Mouse (Mus musculus) forebrain, embryonic 12.5 days (tissue): ENCODE results near the gene H2al1k. TPM values are rescaled to one million over a fixed set of nuclear protein-coding genes. Genes with fewer than 3 reads are reported as not detected.
"Not testable (repeated sequence)": the region's sequence is repeated elsewhere in the genome, so short reads cannot be mapped to it uniquely, and the experiment has no call there.

ENCODE experiments used
- ATAC-seq: fragments of 200-750 bp; cut with Nextera tagmentation; 2 replicates; pipeline ENCODE4 v1.8.0; 2017; ENCODE audit warnings: moderate TSS enrichment; ENCODE audit not compliant: low FRiP score
- H3K27ac ChIP-seq: fragments of 300-500 bp; sonication (generic); 2 replicates; pipeline ENCODE4 v1.5.1; 2016; ENCODE audit warnings: mild to moderate bottlenecking
- H3K27me3 ChIP-seq: fragments of 300-500 bp; sonication (generic); 2 replicates; pipeline ENCODE4 v1.6.1; 2016; ENCODE audit warnings: mild to moderate bottlenecking
- H3K36me3 ChIP-seq: fragments of 300-500 bp; sonication (generic); replicated peaks from 2 replicates; pipeline ENCODE4 v1.6.1; 2016; ENCODE audit warnings: mild to moderate bottlenecking
- H3K4me1 ChIP-seq: fragments of 300-500 bp; sonication (generic); 2 replicates; pipeline ENCODE4 v1.6.1; 2016
- H3K4me2 ChIP-seq: fragments of 300-500 bp; sonication (generic); 2 replicates; pipeline ENCODE4 v1.6.1; 2016; ENCODE audit warnings: mild to moderate bottlenecking, moderate library complexity
- H3K4me3 ChIP-seq: fragments of 300-500 bp; sonication (generic); replicated peaks from 2 replicates; pipeline ENCODE4 v1.5.1; 2016; ENCODE audit warnings: mild to moderate bottlenecking
- H3K9ac ChIP-seq: fragments of 300-500 bp; sonication (generic); 2 replicates; pipeline ENCODE4 v1.6.1; 2016; ENCODE audit warnings: mild to moderate bottlenecking
- H3K9me3 ChIP-seq: fragments of 300-500 bp; sonication (generic); 2 replicates; pipeline ENCODE4 v1.6.1; 2016
- WGBS: fragments of 180-500 bp; shearing (Covaris S2); methylation state at CpG from one replicate; pipeline ENCODE4 v1.1.7; 2016; 5-methylcytosine and 5-hydroxymethylcytosine counted together
- polyA plus RNA-seq: library from polyadenylated mRNA; unstranded; fragments of >200 nt; fragmentation: Nextera tagmentation; extraction: Ambion mirVana; gene quantifications from 2 replicates; pipeline ENCODE4 v1.2.1, GENCODE M21; 2016

Gene H2al1k
- polyA plus RNA-seq: 0.42 TPM in 1 of 2 replicates, not detected in the other

DNA sequence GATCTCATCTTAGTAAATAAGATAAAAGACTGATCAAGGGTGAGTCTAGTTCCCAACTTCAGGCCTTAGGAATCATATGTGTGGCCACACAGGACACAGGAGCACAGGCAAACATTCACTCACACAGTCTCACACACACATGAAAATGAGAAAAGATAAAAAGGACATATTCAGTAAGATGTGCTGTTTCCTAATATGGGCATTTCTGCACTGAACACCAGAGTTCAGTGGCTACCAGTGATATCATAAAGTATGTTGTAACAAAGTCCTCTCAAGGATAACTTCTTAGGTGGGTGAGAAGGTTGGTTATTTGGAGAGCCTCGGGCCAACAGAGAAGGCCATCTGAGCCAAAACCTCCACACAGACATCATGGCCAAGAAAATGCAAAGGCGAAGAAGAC is at the start of gene H2al1k:
H2al1k (plus strand) TSS at position 301 of the 400 bp plus-strand sequence.
- not testable (repeated sequence) for H3K4me3 ChIP-seq, ATAC-seq, H3K9ac ChIP-seq, H3K4me1 ChIP-seq, H3K36me3 ChIP-seq, H3K27me3 ChIP-seq, H3K27ac ChIP-seq, H3K4me2 ChIP-seq, H3K9me3 ChIP-seq
- WGBS: no CpG with 5 or more reads among the region's 2 CpGs

DNA sequence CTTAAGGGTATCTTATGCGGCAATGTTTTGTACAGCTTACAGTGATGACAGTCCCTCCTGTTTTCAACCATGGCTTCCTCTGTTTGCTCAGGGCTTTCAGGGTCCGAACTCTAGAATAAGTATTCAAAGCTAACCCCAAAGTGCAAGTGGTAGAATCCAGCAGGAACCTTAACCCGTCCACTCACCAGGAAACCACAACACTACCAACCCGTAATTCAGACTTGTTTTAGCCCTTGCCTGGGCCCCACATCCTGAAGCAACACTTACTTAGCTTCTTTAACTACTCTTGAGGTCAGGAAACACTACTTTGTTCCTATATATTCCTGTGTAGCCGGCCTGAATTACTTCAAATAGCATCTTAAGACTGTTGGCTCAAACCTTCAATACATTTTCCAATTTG is 47.6 kb upstream of the H2al1k start:
- WGBS: 86% methylated on average over 5 of the region's 5 CpGs
- no peaks in the 10 kb centered on the region for H3K36me3 ChIP-seq
- no peak overlapping the region for H3K9ac ChIP-seq
- H3K9me3 ChIP-seq: no peaks in the 10 kb centered on the region
- no peak overlapping the region for H3K4me3 ChIP-seq
- ATAC-seq: no peak
- H3K4me1 ChIP-seq: no peaks in the 10 kb centered on the region
- H3K27ac ChIP-seq: no peak overlapping the region
- no peaks in the 10 kb centered on the region for H3K27me3 ChIP-seq
- H3K4me2 ChIP-seq: no peak overlapping the region

DNA sequence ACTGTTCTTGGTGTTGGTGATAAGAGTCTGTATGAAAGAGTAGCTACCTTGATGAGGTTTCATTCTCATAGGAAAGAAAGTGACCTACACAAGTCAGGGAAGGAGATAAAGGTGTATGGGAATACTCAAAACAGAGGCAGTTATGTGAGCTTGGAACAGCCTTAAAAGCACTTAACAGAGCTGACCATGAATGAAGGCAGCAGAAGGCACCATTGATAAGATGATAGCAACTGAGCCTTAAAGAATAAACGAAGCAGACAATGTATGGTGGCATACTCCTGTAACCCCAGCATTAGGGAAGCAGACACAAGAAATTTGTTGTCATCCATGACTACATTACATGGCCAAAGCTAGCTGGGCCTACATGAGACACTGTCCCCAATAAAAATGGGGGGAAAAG is 47.0 kb upstream of the H2al1k start:
- no peaks in the 10 kb centered on the region for H3K9me3 ChIP-seq
- ATAC-seq: no peak
- H3K9ac ChIP-seq: no peak overlapping the region
- H3K27me3 ChIP-seq: no peaks in the 10 kb centered on the region
- H3K27ac ChIP-seq: no peak overlapping the region
- no peaks in the 10 kb centered on the region for H3K4me1 ChIP-seq
- WGBS: 67% methylated on average over 1 of the region's 1 CpGs
- no peak overlapping the region for H3K4me2 ChIP-seq
- H3K36me3 ChIP-seq: no peaks in the 10 kb centered on the region
- H3K4me3 ChIP-seq: no peak overlapping the region

DNA sequence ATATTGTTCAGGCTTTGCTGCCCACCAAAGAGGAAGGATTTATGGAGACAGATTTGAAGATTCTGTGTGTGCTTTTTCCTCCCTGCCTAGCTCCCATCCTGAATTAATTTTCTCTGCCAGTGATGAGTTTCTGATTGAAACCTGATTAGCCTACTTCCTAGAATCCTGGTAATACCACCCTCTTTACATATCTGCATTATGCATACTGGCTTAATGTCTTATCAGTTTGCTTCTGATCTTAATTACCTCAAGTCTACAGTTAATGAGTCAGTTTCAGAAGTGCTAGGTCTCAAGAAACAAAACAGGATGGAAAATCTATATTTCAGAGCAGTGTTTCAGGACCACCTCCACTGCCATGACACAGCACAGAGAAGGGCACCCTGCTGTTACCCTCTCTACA is 34.0 kb upstream of the H2al1k start:
- not testable (repeated sequence) for H3K27me3 ChIP-seq, H3K9ac ChIP-seq, H3K9me3 ChIP-seq, H3K4me1 ChIP-seq, H3K4me2 ChIP-seq, H3K4me3 ChIP-seq, H3K36me3 ChIP-seq, ATAC-seq, H3K27ac ChIP-seq

DNA sequence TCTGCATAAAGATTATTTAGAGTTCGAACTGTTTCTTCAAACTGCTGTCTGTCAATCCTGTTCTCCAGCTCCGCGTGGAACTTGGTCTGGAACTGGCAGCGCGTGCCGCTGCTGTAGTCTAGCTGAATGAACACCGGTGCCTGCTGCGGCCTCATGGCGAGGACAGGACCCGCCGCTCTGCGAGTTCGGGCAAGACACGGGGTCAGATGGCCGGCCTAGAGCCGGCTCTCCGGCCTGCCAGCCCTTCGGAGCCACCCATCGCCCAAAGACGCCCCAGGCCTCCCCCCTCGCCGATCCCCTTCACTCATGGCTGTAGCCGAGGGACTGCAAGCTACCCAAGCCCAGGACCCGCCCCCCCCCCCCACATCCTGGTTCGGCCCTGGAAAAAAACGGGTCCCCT is 22.5 kb upstream of the H2al1k start:
- not testable (repeated sequence) for H3K4me3 ChIP-seq, H3K9me3 ChIP-seq, H3K27ac ChIP-seq, ATAC-seq, H3K9ac ChIP-seq, H3K27me3 ChIP-seq, H3K4me2 ChIP-seq, H3K4me1 ChIP-seq, H3K36me3 ChIP-seq
- 88% methylated on average over 26 of the region's 26 CpGs for WGBS

DNA sequence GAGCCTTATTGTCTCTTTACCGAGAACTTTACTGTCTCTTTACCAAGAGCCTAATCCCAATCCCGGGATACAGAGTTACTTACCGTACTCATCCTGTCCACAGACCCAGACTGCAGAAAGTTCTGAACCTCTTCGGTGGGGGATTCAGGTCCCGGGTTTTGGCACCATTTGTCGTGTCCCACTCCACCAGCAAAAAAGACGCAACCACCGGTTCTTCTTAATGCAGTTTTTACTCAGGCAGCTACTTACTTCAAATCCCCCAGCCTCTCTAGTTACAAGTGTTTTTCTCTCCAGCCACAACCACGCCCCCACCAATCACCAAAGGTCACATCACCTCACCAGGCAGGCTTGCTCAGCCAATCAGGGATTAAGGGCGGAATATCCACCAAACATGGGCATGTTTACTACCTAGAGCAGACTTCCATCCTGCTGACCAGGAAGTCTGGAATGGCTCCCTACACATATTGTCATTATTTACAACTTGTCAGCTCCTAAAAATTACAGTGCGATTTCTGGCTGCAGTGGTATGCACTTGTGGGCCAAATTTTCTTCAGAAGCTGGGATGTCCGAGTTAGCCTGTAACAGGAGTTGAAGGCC is 18.0 kb upstream of the H2al1k start:
- H3K27me3 ChIP-seq, H3K27ac ChIP-seq, H3K9ac ChIP-seq, H3K4me1 ChIP-seq, H3K36me3 ChIP-seq, H3K4me2 ChIP-seq, H3K4me3 ChIP-seq, ATAC-seq, H3K9me3 ChIP-seq: not testable (repeated sequence)
- WGBS: 86% methylated on average over 12 of the region's 12 CpGs

DNA sequence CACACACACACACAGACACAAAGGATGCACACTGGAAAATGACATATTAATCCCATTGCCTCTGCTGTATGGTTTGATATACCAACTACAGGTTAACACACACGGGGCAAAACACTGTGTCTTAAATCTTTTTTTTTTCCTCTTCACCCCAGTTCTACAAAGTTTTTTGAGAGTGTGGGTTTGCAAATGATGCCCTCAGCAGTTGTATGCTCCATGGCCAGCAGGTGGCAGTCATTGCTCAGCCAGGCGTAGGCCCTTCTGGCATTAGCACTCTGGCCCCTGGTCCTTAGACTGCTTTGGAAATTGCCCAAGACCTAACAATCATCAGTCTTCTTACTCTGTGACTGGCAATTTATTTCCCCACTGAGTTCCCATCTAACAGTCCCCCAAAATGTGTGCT is 17.4 kb upstream of the H2al1k start:
- not testable (repeated sequence) for H3K4me3 ChIP-seq, H3K4me1 ChIP-seq, H3K9ac ChIP-seq, H3K36me3 ChIP-seq, ATAC-seq, H3K27ac ChIP-seq, H3K9me3 ChIP-seq, H3K4me2 ChIP-seq, H3K27me3 ChIP-seq
- WGBS: 47% methylated on average over 2 of the region's 2 CpGs

DNA sequence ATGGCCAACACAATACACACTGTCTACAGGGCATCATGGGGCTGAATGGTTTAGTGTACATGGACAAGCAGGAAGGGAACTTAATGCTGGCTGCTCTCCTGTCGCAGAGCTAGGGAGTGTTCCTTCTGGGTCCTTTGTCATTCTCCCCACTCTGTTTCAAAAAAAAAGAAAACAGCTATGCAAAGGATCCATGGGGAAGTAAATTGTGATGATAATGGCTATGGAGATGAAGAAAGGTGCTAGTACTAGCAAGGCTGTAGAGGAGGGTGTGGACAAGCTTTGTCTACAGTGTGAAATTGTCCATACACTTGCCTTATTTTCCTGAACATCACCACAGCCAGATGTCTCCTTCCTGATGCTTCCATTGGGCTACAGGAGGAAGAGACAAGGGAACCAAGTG is 15.4 kb upstream of the H2al1k start:
- H3K27ac ChIP-seq, ATAC-seq: not testable (repeated sequence)
- WGBS: 71% methylated on average over 1 of the region's 1 CpGs

DNA sequence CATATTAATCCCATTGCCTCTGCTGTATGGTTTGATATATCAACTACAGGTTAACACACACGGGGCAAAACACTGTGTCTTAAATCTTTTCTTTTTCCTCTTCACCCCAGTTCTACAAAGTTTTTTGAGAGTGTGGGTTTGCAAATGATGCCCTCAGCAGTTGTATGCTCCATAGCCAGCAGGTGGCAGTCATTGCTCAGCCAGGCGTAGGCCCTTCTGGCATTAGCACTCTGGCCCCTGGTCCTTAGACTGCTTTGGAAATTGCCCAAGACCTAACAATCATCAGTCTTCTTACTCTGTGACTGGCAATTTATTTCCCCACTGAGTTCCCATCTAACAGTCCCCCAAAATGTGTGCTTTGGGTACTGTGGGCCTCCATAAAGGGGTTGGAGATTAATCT is 23.6 kb downstream of the H2al1k start:
- WGBS: 28% methylated on average over 2 of the region's 2 CpGs
- H3K9me3 ChIP-seq, H3K4me3 ChIP-seq, ATAC-seq, H3K27me3 ChIP-seq, H3K4me1 ChIP-seq, H3K27ac ChIP-seq, H3K9ac ChIP-seq, H3K4me2 ChIP-seq, H3K36me3 ChIP-seq: not testable (repeated sequence)

More for the DNA sequence above, 15.4 kb upstream of the H2al1k start:
- H3K9me3 ChIP-seq, H3K36me3 ChIP-seq, H3K4me1 ChIP-seq, H3K4me3 ChIP-seq, H3K9ac ChIP-seq, H3K27me3 ChIP-seq, H3K4me2 ChIP-seq: not testable (repeated sequence)

DNA sequence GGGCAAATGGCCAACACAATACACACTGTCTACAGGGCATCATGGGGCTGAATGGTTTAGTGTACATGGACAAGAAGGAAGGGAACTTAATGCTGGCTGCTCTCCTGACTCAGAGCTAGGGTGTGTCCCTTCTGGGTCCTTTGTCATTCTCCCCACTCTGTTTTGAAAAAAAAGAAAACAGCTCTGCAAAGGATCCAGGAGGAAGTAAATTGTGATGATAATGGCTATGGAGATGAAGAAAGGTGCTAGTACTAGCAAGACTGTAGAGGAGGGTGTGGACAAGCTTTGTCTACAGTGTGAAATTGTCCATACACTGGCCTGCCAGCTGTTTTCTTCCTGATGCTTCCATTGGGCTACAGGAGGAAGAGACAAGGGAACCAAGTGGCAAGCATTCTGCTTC is 25.5 kb downstream of the H2al1k start:
- not testable (repeated sequence) for H3K9me3 ChIP-seq, H3K36me3 ChIP-seq, H3K27ac ChIP-seq, H3K27me3 ChIP-seq, ATAC-seq, H3K4me1 ChIP-seq, H3K4me3 ChIP-seq, H3K4me2 ChIP-seq, H3K9ac ChIP-seq

Other genes with a start within 250 kb of the H2al1k start
- gene 4930402K13Rik, start 246.1 kb upstream of the H2al1k start, polyA plus RNA-seq: not detected in 2 replicates
- 2.5 and 2.8 TPM in 2 replicates for gene Lancl3, start 150.7 kb upstream of the H2al1k start, polyA plus RNA-seq
- 0.29 and 0.33 TPM in 2 replicates for gene Gm14862, start 93.7 kb upstream of the H2al1k start, polyA plus RNA-seq
- 3.9 and 4.2 TPM in 2 replicates for gene Xk, start 77.9 kb upstream of the H2al1k start, polyA plus RNA-seq
- gene H2al1m, start 66.9 kb upstream of the H2al1k start, polyA plus RNA-seq: 0.83 TPM in 1 of 2 replicates, not detected in the other
- gene Cybb, start 137.1 kb downstream of the H2al1k start, polyA plus RNA-seq: 0.42 and 1.1 TPM in 2 replicates
- not detected in 2 replicates for gene H2al1o, start 221.8 kb downstream of the H2al1k start, polyA plus RNA-seq